Mouse (Mus musculus) forebrain, postnatal 0 days (tissue): ENCODE results near the gene Ctnnd2. TPM values are rescaled to one million over a fixed set of nuclear protein-coding genes. Genes with fewer than 3 reads are reported as not detected.
A peak's percentile ranks its signal among the peaks of the same experiment; 100 is the strongest.
"Not testable (repeated sequence)": the region's sequence is repeated elsewhere in the genome, so short reads cannot be mapped to it uniquely, and the experiment has no call there.

ENCODE experiments used
- ATAC-seq: fragments of 200-750 bp; cut with Nextera tagmentation; 2 replicates; pipeline ENCODE4 v1.8.0; 2017; ENCODE audit warnings: mild to moderate bottlenecking, moderate library complexity
- DNase-seq: peaks from one replicate; pipeline ENCODE4 v3.0.0-alpha.2; 2015
- H3K27ac ChIP-seq: fragments of 300-500 bp; sonication (generic); 2 replicates; pipeline ENCODE4 v1.5.1; 2014; ENCODE audit warnings: low read depth, mild to moderate bottlenecking, antibody characterized with exemption, low read length, moderate library complexity, mixed read lengths
- H3K27me3 ChIP-seq: fragments of 300-500 bp; sonication (generic); 2 replicates; pipeline ENCODE4 v1.6.1; 2014; ENCODE audit warnings: mild to moderate bottlenecking, low read length, mixed read lengths; ENCODE audit not compliant: insufficient read depth
- H3K36me3 ChIP-seq: fragments of 300-500 bp; sonication (generic); 2 replicates; pipeline ENCODE4 v1.6.1; 2014; ENCODE audit warnings: mild to moderate bottlenecking, moderate library complexity; ENCODE audit not compliant: insufficient read depth
- H3K4me1 ChIP-seq: fragments of 300-500 bp; sonication (generic); 2 replicates; pipeline ENCODE4 v1.6.1; 2014; ENCODE audit warnings: antibody characterized with exemption; ENCODE audit not compliant: insufficient read depth
- H3K4me2 ChIP-seq: fragments of 300-500 bp; sonication (generic); 2 replicates; pipeline ENCODE4 v1.6.1; 2014; ENCODE audit warnings: low read depth, mild to moderate bottlenecking, moderate library complexity
- H3K4me3 ChIP-seq: fragments of 300-500 bp; sonication (generic); 2 replicates; pipeline ENCODE4 v1.5.1; 2014; ENCODE audit warnings: low read depth, low read length, mixed read lengths
- H3K9ac ChIP-seq: fragments of 300-500 bp; sonication (generic); 2 replicates; pipeline ENCODE4 v1.6.1; 2014; ENCODE audit warnings: mild to moderate bottlenecking
- H3K9me3 ChIP-seq: fragments of 300-500 bp; sonication (generic); 2 replicates; pipeline ENCODE4 v1.6.1; 2016; ENCODE audit warnings: low read length
- CTCF ChIP-seq: sonication (generic); IDR thresholded peaks from 2 replicates; pipeline ENCODE4 v1.5.1; 2016; ENCODE audit warnings: antibody characterized with exemption, control low read depth, low read depth
- WGBS: fragments of 180-500 bp; shearing (Covaris S2); extraction: QIAGEN DNeasy Blood & Tissue Kit; methylation state at CpG from one replicate; pipeline ENCODE4 v1.1.7; 2014; 5-methylcytosine and 5-hydroxymethylcytosine counted together
- polyA plus RNA-seq: library from polyadenylated mRNA; unstranded; fragments of >200 nt; fragmentation: Nextera tagmentation; extraction: Ambion mirVana; gene quantifications from 2 replicates; pipeline ENCODE4 v1.2.1, GENCODE M21; 2015
- total RNA-seq: library from RNA; depleted of rRNA; stranded (reverse); fragments of >200 nt; gene quantifications from 2 replicates; pipeline ENCODE4 v1.2.3, GENCODE M21; 2014; rRNA removed

The Ctnnd2 gene
- total RNA-seq, result 130 and 134 TPM in 2 replicates
- polyA plus RNA-seq, result 62.1 and 73.6 TPM in 2 replicates

- Histone ChIP-seq H3K9ac (peak within 1 kb of the TSS; percentile 94), H3K4me3 (peak within 1 kb of the TSS; percentile 85), H3K27ac (peak within 1 kb of the TSS; percentile 99), H3K9me3 (no peaks in the 10 kb centered on the region), H3K27me3 (no peaks in the 10 kb centered on the region), H3K36me3 (no peaks in the 10 kb centered on the region), H3K4me1 (peaks cover 3% of the 10 kb centered on the region; the same call in 1 of the 2 replicates), H3K4me2 (peak within 1 kb of the TSS; percentile 60)
- DNase-seq (peak; percentile 91), ATAC-seq (peak; percentile 87)
- WGBS, result under 1% methylated on average over 98 of the region's 136 CpGs
- no peak for TF ChIP-seq CTCF
Observed at GRCm38 (mm10) chr15:30172391-30173281, at the start of gene Ctnnd2. Gene Ctnnd2 (plus strand): TSS chr15:30172593.

DNA sequence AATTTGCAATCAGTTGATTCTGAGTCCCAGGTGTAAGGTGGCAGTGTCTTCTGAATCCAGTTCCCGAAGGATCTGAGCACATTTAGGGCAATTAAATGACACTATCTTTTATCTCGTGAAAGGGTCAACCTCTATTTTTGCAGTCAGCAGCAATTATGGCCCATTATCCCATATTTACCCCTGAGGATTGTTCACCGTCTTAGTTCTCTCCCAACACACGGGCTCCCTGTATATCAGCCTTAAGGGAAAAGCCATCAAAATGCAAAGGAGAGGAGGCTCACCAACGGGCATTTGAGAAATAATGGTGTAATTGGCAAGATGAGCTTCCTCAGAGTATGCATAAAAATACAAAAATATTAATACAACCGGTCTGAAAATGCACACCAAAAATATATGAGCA is 41.7 kb upstream of the Ctnnd2 start:
- H3K9me3 ChIP-seq, result no peaks in the 10 kb centered on the region
- no peak overlapping the region for H3K4me3 ChIP-seq
- H3K27ac ChIP-seq, result no peak overlapping the region
- H3K4me2 ChIP-seq, result no peak overlapping the region
- H3K36me3 ChIP-seq, result no peaks in the 10 kb centered on the region
- H3K27me3 ChIP-seq, result no peaks in the 10 kb centered on the region
- ATAC-seq, result no peak
- no peaks in the 10 kb centered on the region for H3K4me1 ChIP-seq
- TF ChIP-seq CTCF, result no peak
- no peak for DNase-seq
- H3K9ac ChIP-seq, result no peak overlapping the region
- WGBS, result 70% methylated on average over 6 of the region's 6 CpGs

DNA sequence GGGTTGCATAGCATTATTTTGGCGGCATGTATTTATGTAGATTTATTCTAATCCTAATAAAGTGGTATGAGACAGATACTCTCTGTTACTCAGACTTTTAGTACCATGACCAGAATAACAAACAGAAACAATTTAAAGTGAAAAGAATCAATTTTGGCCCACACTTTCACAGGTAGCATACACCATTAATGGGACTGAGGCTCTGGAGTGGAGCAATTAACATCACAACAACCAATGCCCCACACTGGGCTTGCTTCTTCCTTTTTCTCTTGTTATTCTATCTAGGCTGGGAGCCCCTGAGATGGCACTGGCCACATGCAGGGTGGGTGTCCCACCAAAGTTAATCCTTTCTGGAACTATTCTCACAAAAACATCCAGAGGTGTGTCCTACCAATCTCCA is 32.8 kb upstream of the Ctnnd2 start:
- 27% methylated on average over 1 of the region's 1 CpGs for WGBS
- not testable (repeated sequence) for DNase-seq

GRCm38 (mm10) chr15:30145413-30145812 is 27.0 kb upstream of the Ctnnd2 start:
- Histone ChIP-seq H3K9ac (no peak overlapping the region), H3K27me3 (no peaks in the 10 kb centered on the region), H3K27ac (no peak overlapping the region), H3K4me3 (no peak overlapping the region), H3K9me3 (no peaks in the 10 kb centered on the region), H3K4me1 (no peaks in the 10 kb centered on the region), H3K36me3 (no peaks in the 10 kb centered on the region), H3K4me2 (no peak overlapping the region)
- 85% methylated on average over 2 of the region's 2 CpGs for WGBS
- TF ChIP-seq CTCF, result no peak
- DNase-seq (no peak), ATAC-seq (no peak)

More for the DNA sequence above, 32.8 kb upstream of the Ctnnd2 start:
- H3K4me3 ChIP-seq, H3K4me2 ChIP-seq, H3K9me3 ChIP-seq, H3K27ac ChIP-seq, H3K36me3 ChIP-seq, ATAC-seq, H3K9ac ChIP-seq, H3K4me1 ChIP-seq, H3K27me3 ChIP-seq: not testable (repeated sequence)

DNA sequence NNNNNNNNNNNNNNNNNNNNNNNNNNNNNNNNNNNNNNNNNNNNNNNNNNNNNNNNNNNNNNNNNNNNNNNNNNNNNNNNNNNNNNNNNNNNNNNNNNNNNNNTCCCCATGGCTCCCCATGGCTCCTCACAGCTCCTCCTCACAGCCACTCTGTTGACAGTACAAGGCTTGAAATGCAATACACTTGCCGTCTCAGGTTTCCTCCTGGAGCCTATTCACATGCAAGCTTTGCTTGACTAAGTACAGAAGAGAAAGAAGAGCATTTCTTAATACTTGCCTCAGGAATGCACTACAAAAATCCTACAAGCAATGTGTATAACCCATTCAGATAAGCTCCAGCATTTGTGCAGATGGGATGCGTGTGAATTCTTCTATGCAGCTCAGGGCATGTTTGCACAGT is 20.2 kb upstream of the Ctnnd2 start:
- Histone ChIP-seq H3K4me2 (no peak overlapping the region), H3K27ac (no peak overlapping the region), H3K36me3 (no peaks in the 10 kb centered on the region), H3K9me3 (no peaks in the 10 kb centered on the region), H3K4me3 (no peak overlapping the region), H3K4me1 (no peaks in the 10 kb centered on the region), H3K9ac (no peak overlapping the region), H3K27me3 (no peaks in the 10 kb centered on the region)
- DNase-seq, result no peak
- ATAC-seq, result no peak
- 48% methylated on average over 2 of the region's 2 CpGs for WGBS
- TF ChIP-seq CTCF, result no peak

GRCm38 (mm10) chr15:30157975-30158374 is 14.4 kb upstream of the Ctnnd2 start:
- Histone ChIP-seq H3K4me1 (no peaks in the 10 kb centered on the region), H3K9me3 (no peaks in the 10 kb centered on the region), H3K9ac (no peak overlapping the region), H3K27ac (no peak overlapping the region), H3K27me3 (no peaks in the 10 kb centered on the region; the same call in 1 of the 2 replicates), H3K36me3 (no peaks in the 10 kb centered on the region), H3K4me3 (no peak overlapping the region), H3K4me2 (no peak overlapping the region)
- DNase-seq (no peak), ATAC-seq (no peak)
- no peak for TF ChIP-seq CTCF
- WGBS, result 94% methylated on average over 1 of the region's 1 CpGs

- Histone ChIP-seq H3K27me3 (no peaks in the 10 kb centered on the region), H3K36me3 (no peaks in the 10 kb centered on the region), H3K9ac (no peak overlapping the region), H3K4me1 (peaks cover 3% of the 10 kb centered on the region; the same call in 1 of the 2 replicates), H3K4me3 (no peak overlapping the region), H3K27ac (no peak overlapping the region), H3K4me2 (no peak overlapping the region), H3K9me3 (no peaks in the 10 kb centered on the region)
- WGBS, result 65% methylated on average over 8 of the region's 8 CpGs
- no peak for ATAC-seq
- peak; percentile 47 for TF ChIP-seq CTCF
- DNase-seq, result peak; percentile 47
Observed at GRCm38 (mm10) chr15:30170031-30170430, 2.4 kb upstream of the Ctnnd2 start.
